Mouse (Mus musculus) liver, embryonic 12.5 days (tissue): ENCODE data around the gene Rpa1. TPM values are rescaled to one million over a fixed set of nuclear protein-coding genes. Genes with fewer than 3 reads are reported as not detected.
"Not testable (repeated sequence)": the region's sequence is repeated elsewhere in the genome, so short reads cannot be mapped to it uniquely, and the experiment has no call there.

Experiments used
- ATAC-seq: fragments of 200-750 bp; cut with Nextera tagmentation; 2 replicates; pipeline ENCODE4 v1.8.0; 2017; ENCODE audit warnings: moderate number of reproducible peaks, mild to moderate bottlenecking, moderate library complexity
- H3K27ac ChIP-seq: fragments of 300-500 bp; sonication (generic); 2 replicates; pipeline ENCODE4 v1.5.1; 2016; ENCODE audit warnings: mild to moderate bottlenecking
- H3K27me3 ChIP-seq: fragments of 300-500 bp; sonication (generic); replicated peaks from 2 replicates; pipeline ENCODE4 v1.6.1; 2016; ENCODE audit warnings: mild to moderate bottlenecking, moderate library complexity
- H3K36me3 ChIP-seq: fragments of 300-500 bp; sonication (generic); 2 replicates; pipeline ENCODE4 v1.6.1; 2016; ENCODE audit warnings: mild to moderate bottlenecking, moderate library complexity
- H3K4me1 ChIP-seq: fragments of 300-500 bp; sonication (generic); 2 replicates; pipeline ENCODE4 v1.6.1; 2016
- H3K4me2 ChIP-seq: fragments of 300-500 bp; sonication (generic); 2 replicates; pipeline ENCODE4 v1.6.1; 2016; ENCODE audit warnings: mild to moderate bottlenecking, moderate library complexity
- H3K4me3 ChIP-seq: fragments of 300-500 bp; sonication (generic); 2 replicates; pipeline ENCODE4 v1.5.1; 2016; ENCODE audit warnings: mild to moderate bottlenecking, moderate library complexity
- H3K9ac ChIP-seq: fragments of 300-500 bp; sonication (generic); 2 replicates; pipeline ENCODE4 v1.6.1; 2016; ENCODE audit warnings: mild to moderate bottlenecking, moderate library complexity
- H3K9me3 ChIP-seq: fragments of 300-500 bp; sonication (generic); replicated peaks from 2 replicates; pipeline ENCODE4 v1.6.1; 2016; ENCODE audit warnings: mild to moderate bottlenecking, moderate library complexity
- WGBS: fragments of 180-500 bp; shearing (Covaris S2); methylation state at CpG from one replicate; pipeline ENCODE4 v1.1.7; 2016; ENCODE audit not compliant: insufficient replicate concordance; 5-methylcytosine and 5-hydroxymethylcytosine counted together
- polyA plus RNA-seq: library from polyadenylated mRNA; unstranded; fragments of >200 nt; fragmentation: Nextera tagmentation; extraction: Ambion mirVana; gene quantifications from 2 replicates; pipeline ENCODE4 v1.2.1, GENCODE M21; 2016

Rpa1 gene
- polyA plus RNA-seq, 1 experiment from 2014 or later, result 143 TPM

DNA sequence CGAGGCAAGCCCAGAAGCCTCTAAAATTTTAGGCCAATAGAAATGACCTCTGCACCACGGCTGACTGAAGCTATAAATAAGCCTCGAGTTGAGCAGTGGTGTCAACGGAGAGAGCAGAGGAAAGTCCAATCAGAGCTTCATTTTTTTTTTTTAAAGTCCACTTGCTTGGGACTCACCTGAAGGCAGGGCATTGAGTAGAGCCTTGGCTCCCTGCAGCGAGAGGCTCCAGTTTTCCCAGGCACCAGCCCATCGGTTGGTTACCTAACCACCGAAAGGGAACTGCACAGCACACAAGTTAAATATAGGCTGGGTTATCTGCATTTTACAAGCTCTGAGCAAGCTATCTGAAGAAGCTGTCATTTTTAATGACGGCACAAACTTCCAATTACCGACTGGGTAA, 53.3 kb downstream of the Rpa1 start:
- no peak for ATAC-seq
- Histone ChIP-seq H3K36me3 (peaks cover 8% of the 10 kb centered on the region), H3K9ac (no peak overlapping the region), H3K9me3 (no peaks in the 10 kb centered on the region), H3K4me1 (peaks cover 30% of the 10 kb centered on the region), H3K27me3 (peaks cover 37% of the 10 kb centered on the region), H3K4me2 (peak overlapping the region; percentile 13; the same call in 1 of the 2 replicates), H3K27ac (no peak overlapping the region), H3K4me3 (no peak overlapping the region)
- WGBS, result 20% methylated on average over 9 of the region's 9 CpGs

DNA sequence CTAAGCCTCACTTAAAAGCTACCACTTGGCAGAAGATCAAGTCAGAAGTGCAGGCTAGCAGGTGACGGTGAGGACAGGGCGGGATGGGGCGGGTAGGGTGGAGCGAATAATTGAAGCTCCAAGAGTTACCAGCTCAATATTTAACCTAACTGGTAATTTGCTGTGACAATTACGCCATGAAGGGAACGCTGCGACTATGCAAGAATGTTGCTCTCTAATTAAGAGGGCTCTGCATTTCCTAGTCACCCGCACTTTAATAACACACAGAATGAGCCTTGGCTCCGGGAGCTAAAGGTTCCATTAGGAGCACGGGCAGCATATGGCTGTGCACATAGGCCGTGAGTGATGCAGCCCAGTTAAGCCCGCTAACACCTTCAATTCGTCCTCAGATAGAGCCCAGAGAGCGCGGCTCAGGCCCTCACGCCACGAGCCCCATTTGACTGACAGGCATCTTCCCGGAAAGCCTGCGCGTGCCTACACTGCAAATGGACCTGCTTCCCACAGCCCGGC, 54.2 kb downstream of the Rpa1 start:
- 59% methylated on average over 21 of the region's 21 CpGs for WGBS
- Histone ChIP-seq H3K4me1 (peaks cover 30% of the 10 kb centered on the region), H3K4me2 (no peak overlapping the region), H3K4me3 (no peak overlapping the region), H3K36me3 (no peaks in the 10 kb centered on the region; the same call in 1 of the 2 replicates), H3K9ac (no peak overlapping the region), H3K27me3 (peaks cover 43% of the 10 kb centered on the region), H3K27ac (no peak overlapping the region), H3K9me3 (no peaks in the 10 kb centered on the region)
- no peak for ATAC-seq

DNA sequence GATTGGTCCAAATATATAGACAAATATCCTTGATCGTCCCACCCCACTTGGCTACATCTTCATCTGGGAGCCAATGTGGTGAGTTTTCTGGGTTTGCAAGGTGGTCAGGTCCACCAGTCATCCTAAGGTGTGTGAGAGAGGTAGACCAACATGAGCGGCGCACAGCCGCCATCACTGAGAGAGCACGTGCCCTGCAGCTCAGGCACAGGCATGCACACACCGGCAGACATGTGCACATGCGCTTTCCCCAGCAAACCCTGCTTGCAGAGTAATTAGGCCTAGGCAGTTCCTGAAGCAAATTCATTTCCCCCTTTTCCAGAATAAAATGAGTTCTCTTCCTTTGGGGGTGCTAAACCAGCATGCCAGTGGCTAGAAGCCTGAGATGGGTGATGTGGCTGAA, 55.8 kb downstream of the Rpa1 start:
- H3K9me3 ChIP-seq, result no peaks in the 10 kb centered on the region
- no peaks in the 10 kb centered on the region for H3K36me3 ChIP-seq
- peaks cover 56% of the 10 kb centered on the region for H3K27me3 ChIP-seq
- H3K4me2 ChIP-seq, result no peak overlapping the region
- ATAC-seq, result no peak
- no peak overlapping the region for H3K9ac ChIP-seq
- WGBS, result 83% methylated on average over 7 of the region's 7 CpGs
- H3K4me3 ChIP-seq, result no peak overlapping the region
- H3K4me1 ChIP-seq, result peaks cover 30% of the 10 kb centered on the region
- no peak overlapping the region for H3K27ac ChIP-seq

DNA sequence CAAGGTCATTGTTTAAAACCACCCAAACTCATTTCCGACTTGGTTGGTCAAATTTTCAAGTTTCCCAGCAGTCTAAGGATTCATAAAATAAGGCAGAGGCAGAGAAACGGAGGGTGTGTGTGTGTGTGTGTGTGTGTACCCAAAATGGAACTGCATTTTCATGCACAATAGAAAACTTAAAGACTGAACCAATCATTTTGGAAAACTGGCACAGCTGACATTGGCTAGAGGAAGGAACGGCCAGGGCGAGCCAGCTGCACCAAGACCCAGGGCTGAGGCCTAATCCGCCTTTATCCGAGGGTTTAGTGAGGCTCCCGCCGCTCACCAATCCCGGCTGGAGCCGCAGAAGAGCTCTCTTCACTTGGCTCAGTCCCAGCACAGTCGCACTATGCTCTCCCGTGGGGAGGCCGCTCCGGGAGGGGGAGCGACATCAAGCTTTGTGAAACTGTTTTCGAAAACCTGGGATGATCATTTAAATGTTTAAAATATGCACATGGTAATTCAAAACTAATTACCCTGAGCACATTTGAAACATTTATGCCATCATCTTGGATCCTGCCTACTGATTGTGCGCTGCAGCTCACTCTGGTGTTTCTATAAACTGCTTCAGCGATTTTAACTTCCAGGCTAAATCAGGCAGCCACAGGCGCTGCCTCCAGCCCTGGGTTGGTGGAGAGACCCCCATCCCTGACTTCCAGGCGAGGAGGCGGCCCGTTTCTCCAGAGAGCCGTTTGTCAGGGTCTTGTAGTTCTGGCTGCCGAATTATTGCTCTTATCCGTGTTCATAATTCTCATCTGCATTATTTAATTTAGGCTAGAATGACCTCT, 56.5 kb downstream of the Rpa1 start:
- H3K9me3 ChIP-seq, result no peaks in the 10 kb centered on the region
- no peak overlapping the region for H3K4me3 ChIP-seq
- no peak for ATAC-seq
- H3K36me3 ChIP-seq, result no peaks in the 10 kb centered on the region
- H3K4me2 ChIP-seq, result no peak overlapping the region
- no peak overlapping the region for H3K9ac ChIP-seq
- WGBS, result 51% methylated on average over 25 of the region's 25 CpGs
- peaks cover 23% of the 10 kb centered on the region for H3K4me1 ChIP-seq
- no peak overlapping the region for H3K27ac ChIP-seq
- H3K27me3 ChIP-seq, result peaks cover 63% of the 10 kb centered on the region

DNA sequence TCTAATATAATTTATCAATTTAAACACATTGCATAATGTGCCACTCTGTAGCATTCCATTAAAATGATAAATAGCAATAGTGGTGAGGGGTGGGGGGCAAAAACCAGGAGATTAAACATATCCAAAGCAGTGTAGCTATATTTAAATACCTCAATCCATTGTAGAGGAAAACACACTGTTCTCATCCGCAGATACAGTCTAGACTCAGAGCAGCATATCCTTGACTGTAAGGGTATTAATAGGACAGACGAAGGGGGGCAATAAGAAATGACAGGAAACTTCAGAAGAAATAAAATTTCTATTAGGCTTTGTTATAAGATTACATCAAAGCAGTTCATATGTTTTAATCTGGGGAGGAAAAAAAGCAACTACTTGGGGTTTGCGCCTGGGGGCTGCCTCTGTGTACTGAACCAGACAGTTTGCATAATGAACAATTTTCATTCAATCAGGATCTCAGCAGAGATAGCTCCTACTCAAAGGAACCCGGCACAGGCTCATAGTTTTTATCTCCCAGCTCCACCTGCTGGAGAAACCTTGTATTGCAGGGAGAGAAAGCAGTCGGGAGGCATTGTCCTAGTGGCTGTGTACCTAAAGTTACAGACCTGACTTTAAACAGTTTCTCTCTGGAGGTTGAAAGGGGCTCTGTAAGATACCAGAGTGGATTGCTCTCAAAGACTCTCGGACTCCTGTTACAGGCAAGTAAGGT, 57.4 kb downstream of the Rpa1 start:
- H3K36me3 ChIP-seq, result no peaks in the 10 kb centered on the region
- H3K4me3 ChIP-seq, result no peak overlapping the region
- peaks cover 68% of the 10 kb centered on the region for H3K27me3 ChIP-seq
- no peak overlapping the region for H3K27ac ChIP-seq
- ATAC-seq, result no peak; the same call in 1 of the 2 replicates
- no peak overlapping the region for H3K9ac ChIP-seq
- 12% methylated on average over 6 of the region's 6 CpGs for WGBS
- no peaks in the 10 kb centered on the region for H3K9me3 ChIP-seq
- H3K4me2 ChIP-seq, result no peak overlapping the region
- H3K4me1 ChIP-seq, result peaks cover 14% of the 10 kb centered on the region

DNA sequence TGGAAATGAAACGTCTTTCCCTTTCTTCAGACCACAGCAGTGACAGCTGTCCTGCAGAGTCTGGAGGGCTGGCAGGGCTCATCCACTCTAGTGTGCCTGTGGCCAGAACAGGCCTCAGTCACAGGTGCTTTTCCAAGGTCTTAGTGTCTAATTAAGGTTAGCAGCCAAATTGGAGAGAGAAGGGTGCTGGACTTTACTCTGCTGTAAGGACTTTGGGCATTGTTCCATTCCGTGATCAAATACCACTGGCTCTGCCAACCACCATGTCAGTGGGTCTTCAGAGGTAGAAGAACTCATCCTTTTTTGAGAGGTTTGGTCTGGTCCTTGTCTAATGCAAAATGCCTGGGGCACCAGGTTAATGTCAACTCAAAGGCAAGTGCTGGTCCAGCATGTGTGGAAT, 59.0 kb downstream of the Rpa1 start:
- no peak overlapping the region for H3K27ac ChIP-seq
- no peaks in the 10 kb centered on the region for H3K9me3 ChIP-seq
- H3K36me3 ChIP-seq, result no peaks in the 10 kb centered on the region
- no peak for ATAC-seq
- no peak overlapping the region for H3K4me3 ChIP-seq
- H3K27me3 ChIP-seq, result peaks cover 72% of the 10 kb centered on the region
- H3K9ac ChIP-seq, result no peak overlapping the region
- WGBS, result 51% methylated on average over 2 of the region's 2 CpGs
- H3K4me1 ChIP-seq, result peaks cover 1% of the 10 kb centered on the region; the same call in 1 of the 2 replicates
- H3K4me2 ChIP-seq, result no peak overlapping the region

DNA sequence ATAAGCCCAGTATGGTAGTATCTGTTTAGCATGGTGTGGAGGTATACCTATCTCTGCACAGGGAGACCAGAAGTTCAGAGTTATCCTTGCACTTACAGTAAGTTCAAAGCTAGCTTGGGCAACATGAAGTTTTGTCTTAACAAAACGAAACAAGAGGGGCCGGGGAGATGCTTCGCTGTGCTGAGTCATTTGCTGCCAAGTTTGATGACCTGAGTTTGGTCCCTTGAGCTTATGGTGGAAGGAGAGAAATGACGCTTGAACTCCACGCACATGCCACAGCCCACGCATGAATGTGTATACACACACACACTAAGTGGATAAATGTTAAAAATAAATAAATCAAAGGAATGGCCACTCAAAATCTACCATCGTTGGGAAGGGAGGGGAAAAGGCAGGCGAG, 59.6 kb downstream of the Rpa1 start:
- WGBS, result 66% methylated on average over 8 of the region's 8 CpGs
- Histone ChIP-seq H3K27me3 (peaks cover 66% of the 10 kb centered on the region), H3K9me3 (no peaks in the 10 kb centered on the region), H3K9ac (no peak overlapping the region), H3K4me2 (no peak overlapping the region), H3K4me1 (no peaks in the 10 kb centered on the region), H3K4me3 (no peak overlapping the region), H3K36me3 (no peaks in the 10 kb centered on the region), H3K27ac (no peak overlapping the region)
- no peak for ATAC-seq

DNA sequence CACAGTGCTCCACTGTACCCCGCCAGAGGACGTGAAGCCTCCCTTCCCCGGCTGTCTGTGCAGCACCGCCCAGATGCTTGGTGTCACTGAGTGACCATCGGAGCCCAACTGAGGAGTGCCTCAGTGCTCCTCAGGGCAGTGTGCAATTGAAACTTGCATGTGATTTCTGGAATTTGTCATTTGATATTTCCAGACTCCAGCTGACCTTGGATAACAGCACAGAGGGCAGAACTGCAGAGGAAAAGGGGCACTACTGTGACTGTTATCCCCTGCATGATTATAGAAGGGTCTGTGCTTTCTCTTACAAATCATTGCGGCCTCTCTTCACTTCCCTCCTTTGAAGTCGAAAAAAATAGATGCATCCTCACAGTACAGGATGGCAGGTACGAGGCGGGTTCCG, 60.2 kb downstream of the Rpa1 start:
- Histone ChIP-seq H3K27me3 (peaks cover 66% of the 10 kb centered on the region), H3K27ac (no peak overlapping the region), H3K9me3 (no peaks in the 10 kb centered on the region), H3K36me3 (no peaks in the 10 kb centered on the region), H3K4me1 (peaks cover 2% of the 10 kb centered on the region; the same call in 1 of the 2 replicates), H3K9ac (no peak overlapping the region), H3K4me2 (no peak overlapping the region), H3K4me3 (no peak overlapping the region)
- WGBS, result 68% methylated on average over 10 of the region's 10 CpGs
- no peak for ATAC-seq

DNA sequence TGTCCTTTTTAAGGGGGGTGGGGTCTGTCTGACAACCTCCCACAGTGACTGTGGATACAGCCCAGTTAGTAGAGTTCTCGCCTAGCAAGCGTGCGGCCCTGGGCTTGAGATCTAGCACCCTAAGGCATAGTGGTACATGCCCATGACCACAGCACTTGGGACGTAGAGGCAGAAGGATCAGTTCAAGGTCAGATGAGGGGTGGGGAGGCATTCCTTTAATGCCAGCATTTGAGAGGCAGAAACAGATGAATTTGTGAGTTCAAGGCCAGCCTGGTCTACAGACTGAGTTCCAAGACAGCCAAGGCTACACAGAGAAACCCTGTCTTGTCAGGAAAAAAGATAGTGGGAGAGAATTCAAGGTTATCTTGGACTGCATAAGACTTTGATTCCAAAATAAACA, 61.3 kb downstream of the Rpa1 start:
- H3K36me3 ChIP-seq, result no peaks in the 10 kb centered on the region
- H3K4me1 ChIP-seq, result peaks cover 13% of the 10 kb centered on the region
- H3K27ac ChIP-seq, result no peak overlapping the region
- no peak for ATAC-seq
- no peak overlapping the region for H3K4me2 ChIP-seq
- no peak overlapping the region for H3K4me3 ChIP-seq
- H3K9me3 ChIP-seq, result no peaks in the 10 kb centered on the region
- H3K27me3 ChIP-seq, result peaks cover 66% of the 10 kb centered on the region
- 80% methylated on average over 4 of the region's 4 CpGs for WGBS
- no peak overlapping the region for H3K9ac ChIP-seq

DNA sequence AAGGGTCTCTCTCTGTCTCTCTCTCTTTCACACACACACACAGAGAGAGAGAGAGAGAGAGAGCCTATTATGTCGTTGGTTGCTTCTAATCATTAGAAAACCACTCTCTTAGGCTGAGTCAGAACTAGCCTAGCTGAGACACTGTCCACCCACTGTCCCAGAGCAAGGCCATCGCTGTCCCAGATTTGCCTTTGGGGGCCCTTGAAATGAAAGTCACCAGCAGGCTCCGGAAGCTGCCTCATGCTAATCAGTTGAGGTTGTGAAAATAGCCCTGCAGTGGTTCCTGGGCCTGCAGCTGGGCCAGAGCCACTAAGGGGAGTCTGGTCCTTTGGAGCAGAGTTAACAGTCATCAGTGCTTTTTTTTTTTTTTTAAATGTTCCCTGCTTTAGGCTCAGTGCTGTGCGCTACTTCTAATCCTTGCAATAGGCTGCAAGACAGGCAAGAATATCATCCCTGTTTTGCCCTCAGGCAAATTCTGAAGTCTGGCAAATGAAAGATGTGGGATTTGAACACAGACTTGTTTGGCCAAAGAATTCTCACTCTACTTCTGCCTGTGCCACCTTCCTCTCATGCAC, 62.1 kb downstream of the Rpa1 start:
- no peak overlapping the region for H3K9ac ChIP-seq
- no peak for ATAC-seq
- WGBS, result 32% methylated on average over 4 of the region's 4 CpGs
- H3K9me3 ChIP-seq, result no peaks in the 10 kb centered on the region
- peaks cover 17% of the 10 kb centered on the region for H3K4me1 ChIP-seq
- H3K27me3 ChIP-seq, result peaks cover 66% of the 10 kb centered on the region
- no peak overlapping the region for H3K4me2 ChIP-seq
- no peak overlapping the region for H3K27ac ChIP-seq
- H3K36me3 ChIP-seq, result no peaks in the 10 kb centered on the region
- H3K4me3 ChIP-seq, result no peak overlapping the region

DNA sequence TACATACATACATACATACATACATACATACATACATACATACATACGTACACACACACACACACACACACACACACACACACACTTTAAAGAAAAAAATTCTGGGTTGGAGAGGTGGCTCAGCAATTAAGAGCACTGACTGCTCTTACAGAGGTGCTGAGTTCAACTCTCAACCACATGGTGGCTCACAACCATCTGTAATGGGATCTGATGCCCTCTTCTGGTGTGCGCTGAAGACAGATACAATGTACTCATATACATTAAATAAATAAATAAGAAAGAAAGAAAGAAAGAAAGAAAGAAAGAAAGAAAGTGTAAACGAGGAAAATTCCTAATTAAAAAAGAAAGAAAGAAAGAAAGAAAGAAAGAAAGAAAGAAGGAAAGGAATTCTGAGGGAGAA, 64.3 kb downstream of the Rpa1 start:
- not testable (repeated sequence) for H3K4me2 ChIP-seq, H3K9ac ChIP-seq, ATAC-seq, H3K27ac ChIP-seq, H3K36me3 ChIP-seq, H3K9me3 ChIP-seq, H3K4me3 ChIP-seq
- Histone ChIP-seq H3K27me3 (peaks cover 67% of the 10 kb centered on the region), H3K4me1 (peaks cover 35% of the 10 kb centered on the region)
- WGBS, result 51% methylated on average over 3 of the region's 3 CpGs
